Mouse (Mus musculus): ENCODE data around the gene Nkx1-2. TPM values are rescaled to one million over a fixed set of nuclear protein-coding genes. Genes with fewer than 3 reads are reported as not detected.
A peak's percentile ranks its signal among the peaks of the same experiment; 100 is the strongest.

Gene Nkx1-2
- polyA plus RNA-seq, 1 experiment, result not detected

GRCm38 (mm10) chr7:132640946-132641345 lies 41.5 kb upstream of the Nkx1-2 start:
- Histone ChIP-seq H3K79me2 (ENCODE audit: control insufficient read depth, insufficient read depth) (no peaks in the 10 kb centered on the region), H3K4me3 (no peak overlapping the region), H3K4me2 (ENCODE audit: low read depth) (no peak overlapping the region), H3K36me3 (ENCODE audit: control insufficient read depth, insufficient read depth) (no peaks in the 10 kb centered on the region), H3ac (ENCODE audit: control insufficient read depth, insufficient read length) (no peak overlapping the region), H3K27me3 (ENCODE audit: control insufficient read depth, insufficient read depth, insufficient read length) (peaks cover 13% of the 10 kb centered on the region)
- TF ChIP-seq TCF12 (IDR thresholded peaks at IDR 0.05; ENCODE audit: insufficient read depth, poor library complexity, severe bottlenecking) (no peak), MYOD1 (IDR thresholded peaks at IDR 0.05; ENCODE audit: control insufficient read depth in 1 of 3, insufficient read length in 2 of 3, low read depth in 2 of 3) (no peak), SRF (IDR thresholded peaks at IDR 0.05; ENCODE audit: control insufficient read depth, insufficient read length, low read depth) (no peak), E2F4 (IDR thresholded peaks at IDR 0.05; ENCODE audit: insufficient read depth) (no peak), MAX (IDR thresholded peaks at IDR 0.05; ENCODE audit: low read depth) (no peak), TCF3 (IDR thresholded peaks at IDR 0.05; ENCODE audit: insufficient read length, low read depth) (no peak), MYOG (IDR thresholded peaks at IDR 0.05; ENCODE audit: control insufficient read depth in 1 of 3, insufficient read depth in 1 of 3, insufficient read length in 2 of 3, low read depth in 2 of 3) (peak in 1 of 3 experiments; percentile 48)

- no peaks in the 10 kb centered on the region for H3K79me2 ChIP-seq (ENCODE audit: control insufficient read depth, insufficient read depth)
- H3K27me3 ChIP-seq (ENCODE audit: control insufficient read depth, insufficient read depth, insufficient read length), result peaks cover 14% of the 10 kb centered on the region
- no peak for TF ChIP-seq E2F4 (IDR thresholded peaks at IDR 0.05; ENCODE audit: insufficient read depth)
- TF ChIP-seq CEBPB (IDR thresholded peaks at IDR 0.05; ENCODE audit: insufficient read depth, poor library complexity, severe bottlenecking), result no peak
- peak in 1 of 3 experiments; percentile 28 for TF ChIP-seq MYOD1 (IDR thresholded peaks at IDR 0.05; ENCODE audit: control insufficient read depth in 1 of 3, insufficient read length in 2 of 3, low read depth in 2 of 3)
- no peak for TF ChIP-seq POLR2AphosphoS2 (IDR thresholded peaks at IDR 0.05; ENCODE audit: insufficient read length, low read depth)
- no peak for TF ChIP-seq TCF12 (IDR thresholded peaks at IDR 0.05; ENCODE audit: insufficient read depth, poor library complexity, severe bottlenecking)
- no peak overlapping the region for H3K4me2 ChIP-seq (ENCODE audit: low read depth)
- no peak overlapping the region for H3ac ChIP-seq (ENCODE audit: control insufficient read depth, insufficient read length)
- H3K4me3 ChIP-seq, result no peak overlapping the region
- H3K36me3 ChIP-seq (ENCODE audit: control insufficient read depth, insufficient read depth), result no peaks in the 10 kb centered on the region
Observed at GRCm38 (mm10) chr7:132638446-132639087, 39.1 kb upstream of the Nkx1-2 start.

DNA sequence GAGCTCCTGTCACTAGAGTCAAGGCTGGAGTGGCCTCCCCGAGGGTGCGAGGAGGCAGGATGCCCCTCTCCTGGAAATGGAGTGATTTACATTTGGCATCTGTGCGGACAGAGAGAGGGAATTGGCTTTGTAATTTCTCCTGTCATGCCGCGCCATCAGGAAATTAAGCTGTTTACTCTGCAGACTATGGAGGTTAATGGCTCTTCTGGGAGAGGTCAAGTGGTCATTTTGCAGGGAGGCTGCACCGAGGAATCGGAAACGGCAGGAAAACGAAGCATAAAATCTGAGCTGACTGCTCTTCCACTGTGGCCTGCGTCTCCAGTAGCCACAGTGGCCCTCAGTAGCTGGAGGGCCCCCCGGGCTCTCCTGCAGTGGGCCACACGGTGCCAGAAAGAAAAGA lies 37.9 kb upstream of the Nkx1-2 start:
- no peak overlapping the region for H3K4me2 ChIP-seq (ENCODE audit: low read depth)

DNA sequence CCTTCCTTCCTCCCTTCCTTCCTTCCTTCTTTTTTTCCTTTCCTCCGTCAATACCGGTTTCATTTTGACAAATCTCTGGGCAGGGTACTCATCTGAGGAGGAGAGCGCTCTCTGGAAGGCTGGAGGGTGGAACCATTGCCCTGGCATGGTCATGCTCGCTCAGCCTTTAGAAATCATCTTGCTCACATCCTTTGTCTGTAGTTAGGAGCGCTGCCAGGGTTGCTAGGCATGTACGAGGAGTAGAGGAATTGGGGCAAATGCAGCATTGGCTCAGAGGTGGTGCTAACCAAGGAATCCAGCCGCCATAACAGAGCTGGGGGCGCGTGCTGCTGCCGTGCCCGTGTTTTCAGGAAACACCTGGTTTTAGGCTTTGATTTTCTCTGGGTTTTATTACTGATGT lies 31.9 kb upstream of the Nkx1-2 start:
- TF ChIP-seq POLR2A (IDR thresholded peaks at IDR 0.05; ENCODE audit: insufficient read length, low read depth) (no peak), REST (IDR thresholded peaks at IDR 0.05; ENCODE audit: insufficient read depth, insufficient read length) (no peak), TCF3 (IDR thresholded peaks at IDR 0.05; ENCODE audit: insufficient read length, low read depth) (no peak), POLR2AphosphoS2 (IDR thresholded peaks at IDR 0.05; ENCODE audit: insufficient read length, low read depth) (no peak), MYOG (IDR thresholded peaks at IDR 0.05; ENCODE audit: control insufficient read depth in 1 of 3, insufficient read depth in 1 of 3, insufficient read length in 2 of 3, low read depth in 2 of 3) (no peak), E2F4 (IDR thresholded peaks at IDR 0.05; ENCODE audit: insufficient read depth) (no peak), MYOD1 (IDR thresholded peaks at IDR 0.05; ENCODE audit: control insufficient read depth in 1 of 3, insufficient read length in 2 of 3, low read depth in 2 of 3) (no peak), CEBPB (IDR thresholded peaks at IDR 0.05; ENCODE audit: insufficient read depth, poor library complexity, severe bottlenecking) (no peak), TCF12 (IDR thresholded peaks at IDR 0.05; ENCODE audit: insufficient read depth, poor library complexity, severe bottlenecking) (no peak), USF1 (IDR thresholded peaks at IDR 0.05; ENCODE audit: low read depth) (no peak)
- no peaks in the 10 kb centered on the region for H3K36me3 ChIP-seq (ENCODE audit: control insufficient read depth, insufficient read depth)
- no peak overlapping the region for H3K4me3 ChIP-seq
- H3K27me3 ChIP-seq (ENCODE audit: control insufficient read depth, insufficient read depth, insufficient read length), result peaks cover 29% of the 10 kb centered on the region
- H3K79me2 ChIP-seq (ENCODE audit: control insufficient read depth, insufficient read depth), result no peaks in the 10 kb centered on the region
- no peak overlapping the region for H3ac ChIP-seq (ENCODE audit: control insufficient read depth, insufficient read length)
- no peak overlapping the region for H3K4me2 ChIP-seq (ENCODE audit: low read depth)

More for the DNA sequence above, 37.9 kb upstream of the Nkx1-2 start:
- no peak overlapping the region for H3ac ChIP-seq (ENCODE audit: control insufficient read depth, insufficient read length)
- H3K79me2 ChIP-seq (ENCODE audit: control insufficient read depth, insufficient read depth), result no peaks in the 10 kb centered on the region
- H3K36me3 ChIP-seq (ENCODE audit: control insufficient read depth, insufficient read depth), result no peaks in the 10 kb centered on the region
- no peak overlapping the region for H3K4me3 ChIP-seq
- no peak for TF ChIP-seq MYOG (IDR thresholded peaks at IDR 0.05; ENCODE audit: control insufficient read depth in 1 of 3, insufficient read depth in 1 of 3, insufficient read length in 2 of 3, low read depth in 2 of 3)
- no peak for TF ChIP-seq CEBPB (IDR thresholded peaks at IDR 0.05; ENCODE audit: insufficient read depth, poor library complexity, severe bottlenecking)
- no peak for TF ChIP-seq POLR2AphosphoS2 (IDR thresholded peaks at IDR 0.05; ENCODE audit: insufficient read length, low read depth)
- no peak for TF ChIP-seq POLR2A (IDR thresholded peaks at IDR 0.05; ENCODE audit: insufficient read length, low read depth)
- TF ChIP-seq MAX (IDR thresholded peaks at IDR 0.05; ENCODE audit: low read depth), result no peak
- no peak for TF ChIP-seq USF1 (IDR thresholded peaks at IDR 0.05; ENCODE audit: low read depth)
- no peak for TF ChIP-seq SRF (IDR thresholded peaks at IDR 0.05; ENCODE audit: control insufficient read depth, insufficient read length, low read depth)
- TF ChIP-seq REST (IDR thresholded peaks at IDR 0.05; ENCODE audit: insufficient read depth, insufficient read length), result no peak
- no peak for TF ChIP-seq E2F4 (IDR thresholded peaks at IDR 0.05; ENCODE audit: insufficient read depth)
- no peak for TF ChIP-seq TCF12 (IDR thresholded peaks at IDR 0.05; ENCODE audit: insufficient read depth, poor library complexity, severe bottlenecking)
- no peak for TF ChIP-seq TCF3 (IDR thresholded peaks at IDR 0.05; ENCODE audit: insufficient read length, low read depth)
- TF ChIP-seq MYOD1 (IDR thresholded peaks at IDR 0.05; ENCODE audit: control insufficient read depth in 1 of 3, insufficient read length in 2 of 3, low read depth in 2 of 3), result no peak
- H3K27me3 ChIP-seq (ENCODE audit: control insufficient read depth, insufficient read depth, insufficient read length), result peaks cover 14% of the 10 kb centered on the region

- no peaks in the 10 kb centered on the region for H3K36me3 ChIP-seq (ENCODE audit: control insufficient read depth, insufficient read depth)
- no peak overlapping the region for H3K4me3 ChIP-seq
- H3K27me3 ChIP-seq (ENCODE audit: control insufficient read depth, insufficient read depth, insufficient read length), result peaks cover 33% of the 10 kb centered on the region
- TF ChIP-seq MYOG (IDR thresholded peaks at IDR 0.05; ENCODE audit: control insufficient read depth in 1 of 3, insufficient read depth in 1 of 3, insufficient read length in 2 of 3, low read depth in 2 of 3), result no peak
- TF ChIP-seq POLR2A (IDR thresholded peaks at IDR 0.05; ENCODE audit: insufficient read length, low read depth), result no peak
- TF ChIP-seq E2F4 (IDR thresholded peaks at IDR 0.05; ENCODE audit: insufficient read depth), result no peak
- TF ChIP-seq MYOD1 (IDR thresholded peaks at IDR 0.05; ENCODE audit: control insufficient read depth in 1 of 3, insufficient read length in 2 of 3, low read depth in 2 of 3), result no peak
- TF ChIP-seq POLR2AphosphoS2 (IDR thresholded peaks at IDR 0.05; ENCODE audit: insufficient read length, low read depth), result no peak
- H3ac ChIP-seq (ENCODE audit: control insufficient read depth, insufficient read length), result no peak overlapping the region
- no peak overlapping the region for H3K4me2 ChIP-seq (ENCODE audit: low read depth)
- no peaks in the 10 kb centered on the region for H3K79me2 ChIP-seq (ENCODE audit: control insufficient read depth, insufficient read depth)
Observed at GRCm38 (mm10) chr7:132627448-132627847, 28.0 kb upstream of the Nkx1-2 start.
